Mouse (Mus musculus) myocyte (in vitro differentiated cells): ENCODE results near the gene Fgf4.

ENCODE experiments used
- CEBPB ChIP-seq: IDR thresholded peaks from 2 replicates; pipeline ENCODE4 v1.6.1; 2011; ENCODE audit warnings: mild to moderate bottlenecking, moderate library complexity; ENCODE audit not compliant: poor library complexity, insufficient read depth, severe bottlenecking
- E2F4 ChIP-seq: IDR thresholded peaks from one replicate; pipeline ENCODE4 v1.6.1; 2011; ENCODE audit warnings: mild to moderate bottlenecking, control low read depth, moderate library complexity; ENCODE audit not compliant: insufficient read depth
- MAX ChIP-seq: IDR thresholded peaks from one replicate; pipeline ENCODE4 v1.6.1; 2011; ENCODE audit warnings: low read depth, mild to moderate bottlenecking, control low read depth
- MYOD1 ChIP-seq, 3 experiments: IDR thresholded peaks; one replicate each; pipeline ENCODE4 v1.6.1; 2011; ENCODE audit warnings: control low read depth in 2 of 3, low read depth in 2 of 3, mild to moderate bottlenecking in 2 of 3, moderate library complexity in 1 of 3; ENCODE audit not compliant: insufficient read length in 2 of 3, control insufficient read depth in 1 of 3
- MYOG ChIP-seq, 3 experiments: IDR thresholded peaks; one replicate each; pipeline ENCODE4 v1.6.1; 2011; ENCODE audit warnings: control low read depth in 2 of 3, low read depth in 2 of 3, mild to moderate bottlenecking in 2 of 3; ENCODE audit not compliant: insufficient read length in 2 of 3, control insufficient read depth in 1 of 3, insufficient read depth in 1 of 3
- POLR2A ChIP-seq: IDR thresholded peaks from one replicate; pipeline ENCODE4 v1.6.1; 2011; ENCODE audit warnings: low read depth, mild to moderate bottlenecking, control low read depth, moderate library complexity; ENCODE audit not compliant: insufficient read length
- POLR2AphosphoS2 ChIP-seq: IDR thresholded peaks from one replicate; pipeline ENCODE4 v1.6.1; 2011; ENCODE audit warnings: low read depth, control low read depth; ENCODE audit not compliant: insufficient read length
- REST ChIP-seq: IDR thresholded peaks from one replicate; pipeline ENCODE4 v1.6.1; 2011; ENCODE audit warnings: mild to moderate bottlenecking, control low read depth, moderate library complexity; ENCODE audit not compliant: insufficient read depth, insufficient read length
- SRF ChIP-seq: IDR thresholded peaks from one replicate; pipeline ENCODE4 v1.6.1; 2011; ENCODE audit warnings: low read depth; ENCODE audit not compliant: control insufficient read depth, insufficient read length
- TCF12 ChIP-seq: IDR thresholded peaks from one replicate; pipeline ENCODE4 v1.6.1; 2011; ENCODE audit warnings: mild to moderate bottlenecking, control low read depth; ENCODE audit not compliant: poor library complexity, insufficient read depth, severe bottlenecking
- USF1 ChIP-seq: IDR thresholded peaks from one replicate; pipeline ENCODE4 v1.6.1; 2011; ENCODE audit warnings: low read depth, mild to moderate bottlenecking, control low read depth, moderate library complexity

- TF ChIP-seq MYOG (IDR thresholded peaks at IDR 0.05; ENCODE audit: control insufficient read depth in 1 of 3, insufficient read depth in 1 of 3, insufficient read length in 2 of 3, low read depth in 2 of 3) (no peak), POLR2A (no peak), SRF (no peak), TCF12 (no peak), USF1 (no peak), MYOD1 (IDR thresholded peaks at IDR 0.05; ENCODE audit: control insufficient read depth in 1 of 3, insufficient read length in 2 of 3, low read depth in 2 of 3) (no peak), CEBPB (no peak), MAX (no peak), POLR2AphosphoS2 (no peak), E2F4 (no peak), REST (no peak)
Measured at GRCm38 (mm10) chr7:144891863-144892262, 44.7 kb downstream of the Fgf4 start.
